Mouse (Mus musculus) heart, postnatal 10 days (tissue): ENCODE results near the gene Tmem252. TPM values are rescaled to one million over a fixed set of nuclear protein-coding genes. Genes with fewer than 3 reads are reported as not detected.
A peak's percentile ranks its signal among the peaks of the same experiment; 100 is the strongest.

ENCODE experiments used
- DNase-seq, 2 experiments: peaks; one replicate each; pipeline ENCODE4 v3.0.0; 2021
- intact Hi-C: fragments of 180-260 bp; cut with DNase I; formaldehyde crosslinking; loops from one replicate; pipeline ENCODE4 v1.15.1; 2025
- total RNA-seq, 2 experiments: library from RNA; stranded (reverse); gene quantifications; 2 replicates each; pipeline ENCODE4 v1.2.3; 2021

The Tmem252 gene
- total RNA-seq, 2 experiments from 2014 or later: 0.07 to 0.12 TPM

DNA sequence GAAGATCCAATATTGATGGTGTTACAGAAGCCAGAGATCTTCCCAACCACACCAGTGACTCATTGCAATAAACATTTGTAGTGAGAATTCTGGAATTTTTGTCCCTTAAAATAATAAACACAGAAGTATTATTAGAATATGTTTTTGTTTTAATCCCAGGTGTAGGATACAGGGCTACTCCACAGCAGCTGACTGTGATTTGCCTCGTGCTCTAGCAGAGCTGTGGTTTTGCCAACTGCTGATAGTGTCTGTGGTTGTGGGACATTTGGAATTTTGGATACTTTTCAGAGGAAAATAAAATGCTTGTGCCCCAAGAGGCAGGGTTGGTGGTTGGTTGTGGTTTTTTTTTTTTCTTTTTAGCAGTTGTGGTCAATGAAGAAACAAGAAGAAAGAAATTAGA, 44.2 kb downstream of the Tmem252 start:
- intact Hi-C loops: no loop called here
- DNase-seq: no peak

DNA sequence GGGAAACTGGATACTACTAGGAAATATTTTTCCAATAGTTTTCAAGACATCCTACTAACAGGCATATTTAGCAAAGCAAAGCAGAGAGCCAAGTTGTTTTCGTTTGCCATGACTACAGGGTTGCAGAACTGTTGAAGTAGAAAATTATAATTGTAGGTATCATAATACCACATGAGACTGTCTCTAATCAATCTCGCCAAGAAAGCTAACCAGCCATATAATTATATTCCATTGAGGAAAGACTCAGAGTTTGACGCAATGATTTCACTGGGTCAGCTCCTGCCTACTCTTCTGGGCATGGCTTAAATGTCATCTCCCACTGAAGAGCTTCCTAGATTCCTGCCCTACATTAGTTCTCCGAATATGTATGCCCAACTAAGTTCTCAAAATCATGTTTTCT, 45.7 kb downstream of the Tmem252 start:
- intact Hi-C loops: no loop called here
- DNase-seq: no peak

DNA sequence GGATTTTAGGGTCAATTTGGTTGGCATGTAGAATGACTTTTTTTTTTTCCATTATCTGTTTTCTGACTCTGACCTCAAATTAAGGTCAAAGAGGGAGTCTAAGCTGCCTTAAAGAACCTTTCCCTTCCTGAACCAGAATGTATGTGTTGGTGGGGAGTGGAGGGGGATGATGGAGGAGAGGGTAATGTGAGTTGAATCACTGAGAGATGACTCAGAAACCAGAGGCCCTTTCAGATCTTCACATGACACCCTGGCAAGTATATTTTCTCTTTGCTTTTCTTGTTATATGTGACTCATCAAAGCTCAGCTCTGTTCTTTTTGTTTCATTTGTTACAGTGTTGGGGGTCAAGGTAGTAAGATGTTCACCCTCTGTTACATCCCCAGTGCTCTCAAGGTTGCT, 46.6 kb downstream of the Tmem252 start:
- intact Hi-C loops: no loop called here
- no peak for DNase-seq

DNA sequence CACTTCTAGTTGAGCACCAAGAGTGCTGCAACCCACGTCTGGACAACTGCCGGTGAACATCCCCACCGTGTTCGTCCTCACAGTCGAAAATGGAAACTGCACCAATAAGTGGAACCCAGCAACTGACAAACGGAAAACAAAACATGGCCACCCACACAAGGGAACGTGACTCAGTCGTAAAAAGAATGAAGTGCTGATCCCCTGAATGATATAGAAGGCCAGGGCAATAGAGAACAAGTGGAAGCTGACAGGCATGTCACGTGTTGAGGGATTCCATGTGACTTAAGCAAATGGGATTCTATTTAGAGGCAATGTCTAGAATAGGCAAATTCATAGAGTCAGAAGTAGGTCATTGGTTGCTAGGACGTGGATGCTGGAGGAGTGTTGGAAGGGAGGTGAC, 50.6 kb downstream of the Tmem252 start:
- intact Hi-C loops: no loop called here
- no peak for DNase-seq

DNA sequence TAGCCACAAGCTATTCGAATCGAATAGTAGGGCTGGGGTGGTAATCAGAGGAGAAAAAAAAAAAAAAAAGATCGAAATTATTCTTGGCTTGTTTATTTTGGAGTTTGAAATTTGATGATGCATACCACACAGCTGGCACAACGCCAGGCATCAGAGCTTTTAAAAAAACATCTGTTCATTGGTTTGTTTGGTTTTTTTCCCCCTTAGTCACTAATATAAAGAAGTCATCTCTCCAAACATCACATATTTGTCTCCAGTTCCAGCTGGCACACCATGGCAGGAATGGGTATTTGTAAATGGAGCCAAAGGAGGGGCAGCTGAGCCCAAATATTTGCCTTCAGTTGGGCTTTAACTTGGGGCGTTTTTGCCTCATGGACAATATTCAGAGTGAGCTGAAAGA, 56.9 kb downstream of the Tmem252 start:
- peak; percentile 26 to 30 for DNase-seq
- intact Hi-C loops: no loop called here

Other genes with a start within 250 kb of the Tmem252 start
- 10 to 100 TPM; 27.3 to 28.3 TPM for gene Fam122a, start 196.7 kb upstream of the Tmem252 start, total RNA-seq
- 10 to 100 TPM; 25.3 to 27.0 TPM for gene Pip5k1b, start 118.1 kb upstream of the Tmem252 start, total RNA-seq
- 10 to 100 TPM; 97.4 to 98.8 TPM for gene Pgm5, start 187.8 kb downstream of the Tmem252 start, total RNA-seq
- 1,000 to 10,000 TPM in 1 of 2 experiments, 100 to 1,000 TPM in 1; 979 to 1,022 TPM for gene Gm10053, start 201.7 kb downstream of the Tmem252 start, total RNA-seq
- gene Foxd4, start 227.2 kb downstream of the Tmem252 start, total RNA-seq: not detected